Mouse (Mus musculus) kidney, postnatal 4 days (tissue): ENCODE data around the gene Zfp423.
A peak's percentile ranks its signal among the peaks of the same experiment; 100 is the strongest.

Source experiments
- DNase-seq, 2 experiments: peaks; one replicate each; pipeline ENCODE4 v3.0.0; 2021; ENCODE audit warnings: mixed read lengths in 2 of 2

Zfp423 gene

GRCm38 (mm10) chr8:87737900-87738299 lies 221.5 kb downstream of the Zfp423 start:
- no peak for DNase-seq

GRCm38 (mm10) chr8:87734902-87735301 lies 224.5 kb downstream of the Zfp423 start:
- DNase-seq, result no peak

- no peak for DNase-seq
Observed at GRCm38 (mm10) chr8:87734496-87734895, 224.9 kb downstream of the Zfp423 start.

GRCm38 (mm10) chr8:87731062-87731461 lies 228.3 kb downstream of the Zfp423 start:
- no peak for DNase-seq

- no peak for DNase-seq
Observed at GRCm38 (mm10) chr8:87723015-87723414, 236.4 kb downstream of the Zfp423 start.

- DNase-seq, result peak in 1 of 2 experiments; percentile 49
Observed at GRCm38 (mm10) chr8:87719137-87719815, 240.1 kb downstream of the Zfp423 start.

- DNase-seq, result no peak
Observed at GRCm38 (mm10) chr8:87717445-87717844, 241.9 kb downstream of the Zfp423 start.

DNA sequence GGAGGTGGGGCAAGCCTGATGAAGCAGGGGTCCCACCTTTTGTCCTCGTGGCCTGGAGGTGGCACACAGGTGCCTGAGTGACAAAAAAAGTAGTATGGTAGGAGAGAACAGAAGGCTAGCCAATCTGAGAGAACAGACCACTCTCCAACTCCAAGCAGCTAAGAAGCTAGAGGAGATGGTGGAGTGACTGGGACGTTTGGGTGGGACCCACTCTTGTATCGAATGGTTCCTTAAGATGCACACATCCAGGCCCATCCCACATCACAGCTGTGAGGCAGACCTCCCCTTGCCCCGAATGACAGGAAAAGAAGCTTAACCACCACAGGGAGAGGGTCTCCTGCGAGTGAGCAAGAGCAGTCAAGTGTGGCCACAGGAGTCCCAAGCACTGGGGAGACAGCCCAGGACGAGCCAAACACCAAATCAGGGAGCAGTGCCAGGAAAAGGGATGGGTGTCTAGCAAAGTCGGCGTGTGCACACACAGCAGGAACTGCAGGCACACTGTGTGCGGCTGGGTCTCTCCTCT lies 242.6 kb downstream of the Zfp423 start:
- DNase-seq, result no peak

GRCm38 (mm10) chr8:87715731-87716682 lies 243.4 kb downstream of the Zfp423 start:
- DNase-seq, result peak; percentile 90

GRCm38 (mm10) chr8:87713946-87714345 lies 245.4 kb downstream of the Zfp423 start:
- DNase-seq, result no peak

GRCm38 (mm10) chr8:87711955-87712354 lies 247.4 kb downstream of the Zfp423 start:
- no peak for DNase-seq

DNA sequence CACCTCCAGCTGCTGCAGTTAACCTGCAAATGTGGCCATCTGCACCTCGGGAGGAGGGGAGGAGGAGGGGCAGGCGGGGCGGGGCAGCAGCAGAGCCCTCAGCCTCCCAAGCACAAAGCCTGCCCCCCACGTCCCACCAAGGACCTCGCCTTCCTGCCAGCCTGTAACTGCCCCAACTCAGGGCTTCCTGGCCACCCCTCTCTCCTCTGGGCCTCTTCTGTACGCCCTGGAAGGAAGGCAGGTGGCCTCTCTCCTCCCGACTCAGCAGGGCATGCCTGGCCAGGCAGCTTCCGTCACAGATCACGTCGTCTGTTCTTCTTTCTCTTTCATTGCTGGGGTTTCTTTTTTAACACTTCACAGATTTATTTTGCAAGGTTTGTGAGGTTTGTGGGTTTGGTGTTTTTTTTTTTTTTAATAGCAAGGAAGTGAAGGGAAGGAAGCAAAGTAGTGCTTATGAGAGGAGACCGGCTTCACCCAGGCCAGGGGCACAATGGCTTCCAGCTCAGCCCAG lies 251.2 kb downstream of the Zfp423 start:
- DNase-seq, result peak; percentile 40 to 58

- no peak for DNase-seq
Observed at GRCm38 (mm10) chr8:87707176-87707575, 252.2 kb downstream of the Zfp423 start.

GRCm38 (mm10) chr8:87704756-87705155 lies 254.6 kb downstream of the Zfp423 start:
- DNase-seq, result no peak

DNA sequence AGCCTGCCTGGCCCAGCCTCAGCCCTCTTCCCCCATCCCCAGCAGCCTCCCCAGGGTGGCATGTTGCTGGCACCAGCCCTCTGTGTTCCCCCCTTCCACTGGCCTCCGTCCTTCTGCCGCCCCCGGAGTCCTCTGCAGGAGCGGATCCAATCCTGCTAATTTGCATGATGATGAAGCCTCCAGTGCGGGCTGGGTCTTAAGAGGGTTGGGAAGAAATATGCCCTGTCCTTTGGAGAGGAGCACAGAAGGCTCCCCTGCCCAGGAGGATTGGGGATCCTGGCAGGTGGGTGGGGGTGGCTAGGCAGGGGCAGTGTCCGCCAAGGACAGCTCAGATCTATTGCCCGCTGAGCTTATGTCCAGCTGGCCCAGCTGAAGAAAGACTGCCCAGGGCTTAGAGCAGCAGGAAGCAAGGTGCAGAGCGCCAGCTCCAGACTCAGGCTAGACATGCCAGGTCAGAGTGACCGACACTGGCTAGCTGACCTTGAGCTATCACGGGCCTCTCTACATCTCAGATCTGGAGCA lies 256.5 kb downstream of the Zfp423 start:
- no peak for DNase-seq

- peak; percentile 46 to 49 for DNase-seq
Observed at GRCm38 (mm10) chr8:87702051-87702521, 257.3 kb downstream of the Zfp423 start.

GRCm38 (mm10) chr8:87701583-87701982 lies 257.8 kb downstream of the Zfp423 start:
- DNase-seq, result no peak

GRCm38 (mm10) chr8:87700321-87700720 lies 259.1 kb downstream of the Zfp423 start:
- peak; percentile 77 to 82 for DNase-seq

DNA sequence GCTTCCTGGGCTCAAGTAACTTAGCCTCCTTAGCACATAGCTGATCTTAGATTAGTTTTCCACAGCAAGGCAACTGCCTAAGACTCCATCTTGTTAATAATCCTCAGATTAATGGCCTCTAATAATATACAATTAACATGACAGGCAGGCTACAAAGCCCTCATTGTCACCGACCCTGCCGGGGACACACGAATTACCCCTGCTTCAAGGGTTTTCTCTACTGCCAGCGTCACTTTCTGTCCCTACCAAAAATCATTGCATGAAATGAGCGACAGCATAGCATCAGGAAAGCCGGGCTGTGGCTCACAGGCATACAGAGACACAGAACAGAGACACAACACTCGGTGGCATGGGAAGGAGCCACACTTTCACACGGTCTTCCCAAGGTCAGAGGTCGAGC lies 262.3 kb downstream of the Zfp423 start:
- DNase-seq, result no peak

DNA sequence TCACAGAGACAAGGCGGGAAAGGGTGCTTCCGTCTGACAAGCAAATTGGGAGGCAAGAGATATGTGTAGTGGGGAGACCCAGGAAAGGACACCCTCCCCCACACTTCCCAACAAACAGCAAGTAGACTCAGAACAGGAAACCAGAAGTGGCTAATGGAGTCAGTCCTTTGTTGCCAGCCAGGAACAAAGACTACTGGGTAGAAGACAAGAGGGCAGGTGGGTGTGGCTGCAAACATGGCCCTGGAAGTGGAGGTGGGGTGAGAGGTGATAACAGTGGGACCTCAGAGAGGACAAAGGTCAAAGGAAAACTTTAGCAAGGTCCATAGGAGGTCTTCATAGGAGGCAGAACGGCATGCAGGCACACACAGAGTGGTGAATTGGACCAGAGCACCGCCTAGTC lies 265.7 kb downstream of the Zfp423 start:
- no peak for DNase-seq

DNA sequence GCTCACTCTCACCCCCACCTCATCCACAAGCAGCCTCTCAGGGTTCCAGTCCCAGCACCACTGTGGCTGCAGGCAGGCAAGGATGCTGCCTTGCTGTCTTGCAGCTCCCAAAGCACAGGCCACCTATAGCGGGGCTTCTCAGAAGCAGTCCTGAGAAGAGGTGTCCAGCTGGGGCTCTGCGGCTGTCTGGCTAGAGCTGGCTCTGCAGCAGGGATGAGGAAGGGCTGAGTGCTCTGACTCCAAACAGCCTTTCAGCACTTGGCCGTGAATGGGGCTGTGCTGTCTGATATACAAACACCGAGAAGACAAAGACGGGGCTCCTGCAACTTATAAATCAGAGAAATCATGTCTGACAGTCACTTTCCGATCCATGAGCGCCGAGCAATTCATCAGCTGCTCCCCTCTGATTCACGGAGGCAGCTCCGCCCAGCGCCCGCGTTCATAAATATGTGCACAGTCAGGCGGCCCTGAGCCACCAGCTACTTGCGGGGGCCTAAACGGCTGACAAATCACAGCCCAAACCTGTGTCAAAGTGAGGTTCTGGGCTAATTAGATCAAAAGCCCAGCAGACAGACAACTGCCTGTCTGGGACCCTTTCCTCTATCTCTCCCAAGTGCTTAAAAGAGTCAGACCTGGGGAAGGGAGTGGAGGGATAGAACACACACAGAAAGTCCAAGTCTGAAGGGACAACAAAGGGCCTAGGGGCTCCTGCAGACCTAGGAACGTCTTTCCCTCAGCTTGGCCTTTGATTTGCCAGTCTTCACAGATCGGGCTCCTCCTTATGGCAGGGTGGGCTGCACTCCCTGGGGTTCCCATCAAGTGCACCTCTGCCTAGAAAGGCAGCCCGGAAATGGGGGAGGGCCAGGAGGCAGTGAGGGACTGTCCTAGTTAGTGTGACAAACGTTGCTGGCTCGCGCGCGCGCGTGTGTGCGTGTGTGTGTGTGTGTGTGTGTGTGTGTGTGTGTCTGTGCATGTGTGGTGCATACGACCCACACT lies 269.0 kb downstream of the Zfp423 start:
- DNase-seq, result peak; percentile 40 to 54

- no peak for DNase-seq
Observed at GRCm38 (mm10) chr8:87689192-87689591, 270.2 kb downstream of the Zfp423 start.
